Mouse (Mus musculus) ES-E14 (cell line): Measurements from ENCODE around the gene Hrk. TPM values are rescaled to one million over a fixed set of nuclear protein-coding genes. Genes with fewer than 3 reads are reported as not detected.

Experiments
- DNase-seq: peaks from one replicate; pipeline ENCODE4 v3.0.0-alpha.2; 2013; ENCODE audit warnings: low read depth, low spot score
- H3K27ac ChIP-seq: 2 replicates; pipeline ENCODE4 v1.5.1; 2012; ENCODE audit warnings: low read depth, mild to moderate bottlenecking, low read length, moderate library complexity, mixed read lengths; ENCODE audit not compliant: poor library complexity, insufficient read depth, severe bottlenecking
- H3K36me3 ChIP-seq: 2 replicates; pipeline ENCODE4 v1.6.1; 2012; ENCODE audit warnings: mild to moderate bottlenecking, low read length, moderate library complexity, mixed read lengths; ENCODE audit not compliant: control insufficient read depth, poor library complexity, insufficient read depth, severe bottlenecking
- H3K4me1 ChIP-seq, 2 experiments: fragments of 150-350 bp in 1 of 2; sonication (generic) in 1 of 2; 2 replicates each; pipeline ENCODE4 v1.6.1; 2012; ENCODE audit warnings: low read length in 2 of 2, mild to moderate bottlenecking in 1 of 2, mixed read lengths in 1 of 2; ENCODE audit not compliant: control insufficient read depth in 2 of 2, insufficient read depth in 2 of 2, poor library complexity in 1 of 2
- H3K4me3 ChIP-seq, 2 experiments: fragments of 150-350 bp in 1 of 2; sonication (generic) in 1 of 2; 2 replicates each; pipeline ENCODE4 v1.5.1; 2012; ENCODE audit warnings: low read length in 2 of 2, low read depth in 1 of 2, mild to moderate bottlenecking in 1 of 2, mixed read lengths in 1 of 2; ENCODE audit not compliant: insufficient read depth in 1 of 2, poor library complexity in 1 of 2, severe bottlenecking in 1 of 2
- H3K9ac ChIP-seq: 2 replicates; pipeline ENCODE4 v1.6.1; 2012; ENCODE audit warnings: low read depth, mild to moderate bottlenecking, low read length, mixed read lengths; ENCODE audit not compliant: poor library complexity, insufficient read depth, severe bottlenecking
- H3K9me3 ChIP-seq: fragments of 150-350 bp; sonication (generic); 2 replicates; pipeline ENCODE4 v1.6.1; 2012; ENCODE audit warnings: low read depth, mild to moderate bottlenecking, low read length; ENCODE audit not compliant: control insufficient read depth, insufficient read depth
- CHD2 ChIP-seq: IDR thresholded peaks from 2 replicates; pipeline ENCODE4 v1.6.1; 2014; ENCODE audit warnings: mild to moderate bottlenecking, low read depth, low read length, inconsistent platforms
- HCFC1 ChIP-seq: IDR thresholded peaks from 2 replicates; pipeline ENCODE4 v1.6.1; 2012; ENCODE audit warnings: low read length, inconsistent platforms, borderline replicate concordance; ENCODE audit not compliant: insufficient read depth
- MAFK ChIP-seq: IDR thresholded peaks from 2 replicates; pipeline ENCODE4 v1.6.1; 2014; ENCODE audit warnings: mild to moderate bottlenecking, low read depth, low read length, inconsistent platforms; ENCODE audit not compliant: insufficient read depth
- ZC3H11A ChIP-seq: IDR thresholded peaks from 2 replicates; pipeline ENCODE4 v1.6.1; 2012; ENCODE audit warnings: low read depth, mild to moderate bottlenecking, inconsistent platforms, low read length, borderline replicate concordance
- ZNF384 ChIP-seq: IDR thresholded peaks from 2 replicates; pipeline ENCODE4 v1.6.1; 2012; ENCODE audit warnings: low read depth, low read length, inconsistent platforms
- in situ Hi-C, 2 experiments: fragments of 600-800 bp; cut with MboI; formaldehyde crosslinking; loops; one replicate each; pipeline ENCODE4 v1.15.1; 2025; ENCODE audit warnings: low sequenced_read_pairs in 2 of 2, inconsistent platforms in 1 of 2; ENCODE audit not compliant: unreplicated experiment in 2 of 2
- total RNA-seq: library from RNA; depleted of rRNA; stranded (reverse); fragments of 300-350 nt; gene quantifications from 2 replicates; pipeline ENCODE4 v1.2.3, GENCODE M21; 2012

Hrk gene
- total RNA-seq, 1 experiment, result 0.36 TPM

GRCm38 (mm10) chr5:118139630-118140029, 24.8 kb upstream of the Hrk start:
- Histone ChIP-seq H3K36me3 (peaks cover 15% of the 10 kb centered on the region; the same call in 1 of the 2 replicates), H3K4me1 (no peaks in the 10 kb centered on the region), H3K9ac (no peak overlapping the region), H3K27ac (no peak overlapping the region), H3K9me3 (no peaks in the 10 kb centered on the region), H3K4me3 (no peak overlapping the region)
- no peak for DNase-seq
- in situ Hi-C loops, result no loop called here
- TF ChIP-seq CHD2, result no peak
- no peak for TF ChIP-seq MAFK
- no peak for TF ChIP-seq HCFC1
- TF ChIP-seq ZC3H11A, result no peak
- TF ChIP-seq ZNF384, result no peak

DNA sequence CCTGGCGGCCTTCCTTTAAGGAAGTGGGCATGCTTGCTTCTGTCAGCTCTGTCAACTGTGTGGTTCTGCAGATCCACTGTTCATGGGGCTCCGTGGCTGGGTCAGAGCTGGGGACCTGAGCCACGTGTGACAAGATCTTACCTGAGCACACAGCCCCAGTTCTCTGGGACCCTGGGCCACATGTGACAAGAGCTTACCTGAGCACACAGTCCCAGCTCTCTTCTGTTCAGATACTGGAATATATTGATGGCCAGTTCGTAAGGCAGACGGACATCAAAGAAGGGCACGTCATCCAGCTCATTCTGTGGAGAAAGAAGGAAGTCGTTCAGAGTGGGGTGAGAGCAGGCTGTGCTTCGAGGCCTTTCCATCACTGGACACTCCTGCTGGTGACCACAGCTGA, 22.0 kb upstream of the Hrk start:
- no peak for DNase-seq
- Histone ChIP-seq H3K9me3 (no peaks in the 10 kb centered on the region), H3K4me3 (no peak overlapping the region), H3K9ac (no peak overlapping the region), H3K27ac (no peak overlapping the region), H3K4me1 (peaks cover 0 to 2% of the 10 kb centered on the region in 2 experiments; a peak in 1 of 4 replicates), H3K36me3 (peaks cover 15% of the 10 kb centered on the region; the same call in 1 of the 2 replicates)
- TF ChIP-seq HCFC1 (no peak), ZNF384 (no peak)
- in situ Hi-C loops, result no loop called here

- Histone ChIP-seq H3K27ac (no peak overlapping the region), H3K36me3 (peaks cover 12% of the 10 kb centered on the region; the same call in 1 of the 2 replicates), H3K9ac (no peak overlapping the region), H3K9me3 (no peaks in the 10 kb centered on the region), H3K4me3 (no peak overlapping the region), H3K4me1 (peaks cover 0 to 2% of the 10 kb centered on the region in 2 experiments; a peak in 1 of 4 replicates)
- no peak for DNase-seq
- no peak for TF ChIP-seq HCFC1
- TF ChIP-seq CHD2, result no peak
- no peak for TF ChIP-seq ZC3H11A
- no peak for TF ChIP-seq MAFK
- TF ChIP-seq ZNF384, result no peak
- in situ Hi-C loops, result no loop called here
These were observed 21.0 kb upstream of the Hrk start for GRCm38 (mm10) chr5:118143211-118144026.

- peaks cover 0 to 2% of the 10 kb centered on the region in 2 experiments; a peak in 1 of 4 replicates for H3K4me1 ChIP-seq
- DNase-seq, result no peak
- no peak overlapping the region for H3K9ac ChIP-seq
- in situ Hi-C loops, result no loop called here
- H3K27ac ChIP-seq, result no peak overlapping the region
- peaks cover 12% of the 10 kb centered on the region; the same call in 1 of the 2 replicates for H3K36me3 ChIP-seq
- H3K9me3 ChIP-seq, result no peaks in the 10 kb centered on the region
- TF ChIP-seq HCFC1 (no peak), ZNF384 (no peak), ZC3H11A (no peak), CHD2 (no peak), MAFK (no peak)
- no peak overlapping the region for H3K4me3 ChIP-seq
These were observed 20.1 kb upstream of the Hrk start for GRCm38 (mm10) chr5:118144327-118144726.

- Histone ChIP-seq H3K9ac (no peak overlapping the region), H3K9me3 (no peaks in the 10 kb centered on the region), H3K36me3 (peaks cover 9% of the 10 kb centered on the region; the same call in 1 of the 2 replicates), H3K4me1 (peaks cover 0 to 2% of the 10 kb centered on the region in 2 experiments; a peak in 1 of 4 replicates), H3K4me3 (no peak overlapping the region), H3K27ac (no peak overlapping the region)
- no peak for DNase-seq
- in situ Hi-C loops, result no loop called here
- no peak for TF ChIP-seq CHD2
- 0 out of 2 replicates have a peak, but pooled peaks have one; percentile 21 for TF ChIP-seq ZNF384
These were observed 19.7 kb upstream of the Hrk start for GRCm38 (mm10) chr5:118144770-118145169.
